Mouse (Mus musculus): ENCODE measurements around the gene Ninj1. TPM values are rescaled to one million over a fixed set of nuclear protein-coding genes. Genes with fewer than 3 reads are reported as not detected.

Gene Ninj1
- total RNA-seq, 2 experiments from 2014 or later, result 19.1 to 20.7 TPM

DNA sequence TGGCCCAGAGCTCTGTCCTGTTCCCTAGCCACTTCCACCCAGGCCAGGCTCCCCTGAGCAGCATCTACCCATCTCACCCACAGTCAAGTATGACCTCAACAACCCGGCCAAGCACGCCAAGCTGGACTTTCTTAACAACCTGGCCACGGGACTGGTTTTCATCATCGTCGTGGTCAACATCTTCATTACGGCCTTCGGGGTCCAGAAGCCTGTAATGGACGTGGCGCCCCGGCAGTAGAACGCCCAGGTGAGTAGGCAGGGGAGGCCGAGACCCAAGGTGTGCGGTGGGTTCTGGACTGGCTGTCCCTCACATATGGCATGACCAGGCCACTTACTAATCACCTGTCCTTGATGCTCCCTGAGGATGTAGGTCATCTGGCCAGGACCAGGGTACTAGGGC is 7.5 kb downstream of the Ninj1 start:
- no peak for DNase-seq (ENCODE audit: low spot score in 2 of 2)

DNA sequence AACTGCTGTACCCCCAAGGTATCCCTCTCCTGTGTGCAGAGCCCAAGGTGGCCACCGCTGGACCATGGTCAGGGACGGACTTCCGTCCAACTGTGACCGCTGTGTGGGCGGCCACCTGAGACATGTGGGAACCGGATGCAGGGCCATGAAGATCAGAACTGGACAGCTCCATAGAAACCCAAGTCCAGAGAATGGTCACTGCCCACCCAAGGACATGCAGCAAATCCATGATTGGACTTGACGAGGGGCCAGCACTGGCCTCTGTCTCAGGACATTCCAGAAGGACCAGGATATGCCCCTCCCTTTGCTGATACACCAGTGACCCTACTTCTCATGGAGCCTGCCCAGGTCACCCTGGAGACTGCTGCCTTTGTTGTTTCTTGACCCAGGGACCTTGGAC is 8.4 kb downstream of the Ninj1 start:
- no peak for DNase-seq (ENCODE audit: low spot score in 2 of 2)

DNA sequence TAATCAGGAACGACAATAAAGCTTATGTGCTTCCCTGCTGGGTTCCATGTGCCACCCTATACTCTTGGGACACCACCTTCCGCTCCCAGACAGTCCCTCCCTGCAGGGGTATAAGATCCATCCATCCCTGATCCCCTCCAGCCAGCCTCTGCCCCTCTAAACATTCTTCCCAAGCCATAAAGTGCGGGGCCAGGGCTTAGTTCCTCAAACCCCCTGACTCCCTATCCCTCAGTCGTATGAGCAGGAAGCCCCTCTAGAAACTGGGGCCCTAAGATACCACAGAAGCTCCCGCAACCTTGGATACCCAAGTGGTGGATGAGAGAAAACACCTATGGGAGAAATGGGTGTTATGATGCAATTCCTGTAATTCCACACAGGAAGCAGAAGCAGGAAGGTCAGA is 8.9 kb downstream of the Ninj1 start:
- DNase-seq (ENCODE audit: low spot score in 2 of 2), result no peak

- no peak for DNase-seq (ENCODE audit: low spot score in 2 of 2)
These were observed 9.5 kb downstream of the Ninj1 start for GRCm38 (mm10) chr13:49196766-49197165.

DNA sequence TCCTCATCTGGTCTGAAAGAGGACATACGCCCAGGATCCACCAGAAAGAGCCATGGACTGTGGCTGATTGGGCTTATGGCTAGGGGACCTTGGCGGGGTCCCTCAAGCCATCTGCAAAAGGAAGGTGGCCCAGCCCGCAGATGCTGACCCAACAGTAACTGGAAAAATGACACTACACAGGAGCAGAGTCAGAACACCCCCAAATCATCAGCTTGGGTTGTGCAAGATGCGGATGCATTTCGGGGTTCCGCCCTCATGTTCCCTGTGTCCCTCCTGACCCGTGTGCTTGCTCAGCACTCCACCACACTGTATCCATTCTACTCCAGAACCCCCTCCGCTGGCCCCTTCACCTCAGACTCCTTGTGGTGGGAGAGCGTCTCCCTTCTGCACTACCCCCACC is 11.4 kb downstream of the Ninj1 start:
- DNase-seq (ENCODE audit: low spot score in 2 of 2), result no peak

- DNase-seq (ENCODE audit: low spot score in 2 of 2), result no peak
These were observed 12.6 kb downstream of the Ninj1 start for GRCm38 (mm10) chr13:49199891-49200290.

GRCm38 (mm10) chr13:49200688-49201087 is 13.4 kb downstream of the Ninj1 start:
- no peak for DNase-seq (ENCODE audit: low spot score in 2 of 2)

DNA sequence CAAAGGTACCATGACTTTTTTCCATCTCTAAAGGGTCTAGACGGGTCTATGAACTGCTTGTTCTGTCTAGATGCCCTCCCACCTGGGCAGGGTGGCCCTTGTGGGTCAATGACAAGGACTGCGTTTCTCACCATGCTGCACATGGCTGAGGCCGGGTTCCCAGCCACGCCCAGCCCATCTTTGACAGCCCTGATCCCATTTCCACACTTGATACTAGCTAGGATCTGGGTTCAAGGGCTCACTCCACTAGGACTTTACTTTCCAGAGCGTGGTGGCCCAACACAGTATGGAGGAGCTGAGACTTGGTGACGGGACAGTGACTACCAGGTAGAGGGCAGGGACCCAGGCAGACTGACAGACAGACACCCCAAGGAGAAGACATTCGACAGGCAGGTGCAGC is 15.3 kb downstream of the Ninj1 start:
- no peak for DNase-seq (ENCODE audit: low spot score in 2 of 2)

DNA sequence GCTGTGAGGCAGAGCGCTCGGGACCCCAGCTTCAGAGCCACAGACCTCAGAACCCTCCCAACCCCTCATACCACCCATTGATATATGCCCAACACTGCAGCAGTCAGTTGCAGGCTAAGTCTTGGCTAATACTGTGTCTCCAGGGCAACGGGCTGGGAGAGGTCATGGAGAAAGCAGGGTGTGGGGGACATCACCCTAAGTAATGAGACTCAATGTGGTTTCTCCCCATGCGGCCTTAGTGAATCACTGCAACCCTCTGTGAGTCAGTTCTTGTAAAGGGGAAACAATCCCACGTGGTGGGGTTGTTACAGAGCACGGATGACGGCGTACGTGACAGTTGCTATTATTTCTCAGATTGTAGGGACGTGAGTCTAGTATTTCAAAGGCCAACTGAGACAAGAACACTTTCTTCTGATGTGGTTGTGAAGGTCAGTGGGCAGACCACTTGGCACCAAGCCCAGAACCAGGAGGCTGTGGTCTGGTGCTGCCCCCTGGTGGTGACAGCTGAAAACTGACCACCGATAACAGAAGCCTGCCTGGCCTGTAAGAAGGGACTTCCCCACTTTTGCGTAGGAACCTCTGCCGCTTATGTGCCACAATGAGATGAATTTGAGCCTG is 18.2 kb downstream of the Ninj1 start:
- DNase-seq (ENCODE audit: low spot score in 2 of 2), result peak; percentile 80 to 83

- no peak for DNase-seq (ENCODE audit: low spot score in 2 of 2)
These were observed 19.1 kb downstream of the Ninj1 start for GRCm38 (mm10) chr13:49206341-49206740.

DNA sequence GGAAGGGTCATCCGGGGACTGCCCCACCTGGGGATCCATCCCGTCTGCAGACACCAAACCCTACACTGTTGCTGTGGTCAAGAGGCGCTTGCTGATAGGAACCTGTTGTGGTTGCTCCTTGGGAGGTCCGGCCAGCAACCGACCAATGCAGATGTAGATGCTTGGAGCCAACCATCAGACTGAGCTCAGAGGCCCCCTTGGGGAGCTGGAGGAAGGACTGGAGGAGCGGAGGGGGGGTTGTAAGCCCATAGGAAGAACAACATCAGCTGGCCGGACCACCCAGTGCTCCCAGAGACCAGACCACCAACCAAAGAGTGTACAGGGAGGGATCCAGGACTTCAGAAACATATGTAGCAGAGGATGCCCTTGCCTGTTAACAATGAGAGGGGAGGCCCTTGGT is 22.0 kb downstream of the Ninj1 start:
- DNase-seq (ENCODE audit: low spot score in 2 of 2), result no peak

DNA sequence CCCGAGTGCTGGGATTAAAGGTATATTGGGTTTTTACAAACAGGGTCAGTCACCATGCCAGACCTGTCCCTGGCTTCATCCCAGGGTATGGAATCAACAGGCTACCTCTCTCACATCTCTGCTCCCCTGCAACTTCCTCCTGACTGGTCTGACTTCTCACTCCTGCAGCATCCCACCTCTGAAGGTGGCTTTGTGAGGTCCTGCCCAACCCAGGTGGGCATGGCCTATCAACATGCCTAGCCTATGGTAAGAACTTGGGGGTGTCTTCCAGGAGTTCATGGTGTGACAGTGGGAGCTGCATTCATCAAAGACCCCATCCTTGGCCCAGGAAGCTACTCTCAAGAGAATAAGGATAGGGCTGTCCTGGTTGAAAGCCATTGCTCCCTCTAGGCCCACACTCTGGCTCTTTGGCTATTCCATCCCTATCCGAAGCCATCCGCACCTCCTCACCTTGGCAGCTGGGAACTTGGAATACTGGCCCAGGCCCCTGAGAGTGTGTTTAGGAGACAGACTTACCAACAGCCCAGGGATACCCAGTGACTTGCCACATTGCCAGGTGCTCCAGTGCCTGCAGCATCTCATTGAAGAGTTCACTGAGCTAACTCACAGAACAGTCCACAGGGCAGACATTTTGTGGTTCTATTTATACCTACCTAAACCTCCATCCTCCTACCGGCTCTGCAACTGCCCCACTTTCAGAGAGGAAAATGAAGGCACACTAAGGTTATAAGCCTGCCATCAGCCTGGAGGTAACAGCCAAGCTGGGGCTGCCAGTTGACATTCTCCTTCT is 25.6 kb downstream of the Ninj1 start:
- no peak for DNase-seq (ENCODE audit: low spot score in 2 of 2)

DNA sequence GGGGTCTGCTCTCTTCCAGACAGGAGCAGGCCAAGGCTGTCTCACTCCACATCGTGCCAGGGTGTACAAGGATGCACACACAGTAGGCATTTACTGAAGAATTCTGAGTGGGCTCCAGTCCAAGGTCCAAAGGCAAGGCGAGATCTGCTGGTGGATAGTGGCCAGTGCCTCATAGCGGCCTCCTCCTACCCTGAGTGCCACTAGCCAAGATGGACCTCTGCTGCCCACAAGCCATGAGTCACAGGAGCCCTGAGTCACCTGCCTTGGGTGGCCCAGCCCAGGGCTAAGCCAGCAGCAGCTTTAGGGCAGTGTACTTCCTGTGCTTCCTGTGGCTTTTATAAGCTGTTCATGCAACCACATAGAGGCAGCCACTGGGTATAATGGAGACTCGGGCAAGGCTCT is 26.2 kb downstream of the Ninj1 start:
- peak in 1 of 2 experiments; percentile 23 for DNase-seq (ENCODE audit: low spot score in 2 of 2)

- DNase-seq (ENCODE audit: low spot score in 2 of 2), result no peak
These were observed 27.2 kb downstream of the Ninj1 start for GRCm38 (mm10) chr13:49214454-49214853.

DNA sequence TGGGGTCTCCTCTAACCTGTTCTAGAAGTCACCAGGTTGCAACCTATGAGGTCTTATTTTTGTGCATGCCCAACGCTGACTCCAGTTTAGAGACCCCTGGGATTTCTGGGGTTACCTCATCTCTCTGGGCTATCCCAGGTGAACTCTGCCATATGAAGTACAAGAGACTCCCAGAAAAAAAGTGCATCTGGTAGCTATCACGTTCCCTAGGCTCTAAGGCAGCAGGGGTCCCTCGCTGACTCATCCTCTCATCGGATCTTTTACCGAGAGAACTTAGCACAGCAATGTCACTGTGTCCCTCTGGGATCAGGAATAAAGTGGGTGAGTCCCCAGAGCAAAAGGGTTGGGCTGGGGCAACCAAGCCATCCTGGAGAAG is 27.8 kb downstream of the Ninj1 start:
- no peak for DNase-seq (ENCODE audit: low spot score in 2 of 2)

- peak; percentile 87 to 88 for DNase-seq (ENCODE audit: low spot score in 2 of 2)
These were observed 28.4 kb downstream of the Ninj1 start, which contains the start of gene Card19 for GRCm38 (mm10) chr13:49215504-49216219. TSS of gene Card19 (minus strand) at chr13:49216037.

DNA sequence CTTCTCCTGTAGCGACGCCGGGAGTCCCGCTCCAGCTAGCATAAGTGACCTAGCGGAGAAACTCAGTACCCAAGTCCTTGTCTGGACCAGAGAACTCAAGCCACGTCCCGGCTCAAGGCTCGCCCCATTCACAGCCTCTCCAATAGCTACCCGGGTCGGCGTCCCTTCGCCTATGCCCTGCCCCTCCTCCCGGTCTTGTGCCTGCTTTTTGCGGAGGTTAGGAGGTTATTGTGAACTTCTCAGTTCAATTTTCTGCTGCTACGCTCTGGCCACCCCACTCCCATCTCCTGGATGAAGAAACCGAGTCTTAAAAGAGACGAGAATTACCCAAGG is 28.9 kb downstream of the Ninj1 start:
- DNase-seq (ENCODE audit: low spot score in 2 of 2), result no peak

DNA sequence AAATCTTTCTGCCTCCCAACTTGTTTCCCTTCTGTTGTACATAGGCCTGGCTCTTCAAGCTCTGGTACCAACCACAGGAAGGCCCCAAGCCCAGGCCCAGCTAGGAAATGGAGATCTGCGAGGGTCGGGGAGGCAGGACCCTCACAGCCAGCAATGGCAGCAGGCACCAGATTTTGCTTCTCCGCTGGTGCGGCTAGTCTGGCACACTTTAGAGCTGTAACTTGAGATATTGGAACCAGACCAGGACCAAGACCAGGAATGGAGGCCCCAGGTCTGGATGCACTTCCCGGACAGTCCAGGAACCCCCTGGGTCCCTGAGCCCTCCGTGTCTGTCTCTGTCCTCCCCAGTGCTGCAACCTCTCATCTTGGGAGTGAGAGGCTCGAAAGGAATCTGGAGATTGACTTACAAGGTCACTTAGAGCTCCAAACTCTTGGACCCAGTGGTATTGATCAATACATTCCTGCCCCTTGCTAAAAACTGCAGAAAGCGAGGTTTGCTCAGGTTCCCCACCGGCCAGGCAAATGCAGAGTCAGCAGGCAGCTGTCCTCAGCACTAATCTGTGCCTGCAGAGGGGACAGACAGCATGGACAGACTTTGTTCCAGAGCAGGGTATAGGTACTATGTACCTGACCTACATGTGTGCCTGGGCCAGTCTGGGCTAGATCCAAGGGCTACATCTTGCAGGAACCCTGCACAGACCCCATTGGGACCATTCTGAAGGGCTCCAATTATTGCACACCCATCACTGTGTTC is 29.7 kb downstream of the Ninj1 start:
- DNase-seq (ENCODE audit: low spot score in 2 of 2), result no peak

- DNase-seq (ENCODE audit: low spot score in 2 of 2), result no peak
These were observed 31.4 kb downstream of the Ninj1 start for GRCm38 (mm10) chr13:49218651-49219050.

- DNase-seq (ENCODE audit: low spot score in 2 of 2), result no peak
These were observed 32.1 kb downstream of the Ninj1 start for GRCm38 (mm10) chr13:49219367-49219766.

DNA sequence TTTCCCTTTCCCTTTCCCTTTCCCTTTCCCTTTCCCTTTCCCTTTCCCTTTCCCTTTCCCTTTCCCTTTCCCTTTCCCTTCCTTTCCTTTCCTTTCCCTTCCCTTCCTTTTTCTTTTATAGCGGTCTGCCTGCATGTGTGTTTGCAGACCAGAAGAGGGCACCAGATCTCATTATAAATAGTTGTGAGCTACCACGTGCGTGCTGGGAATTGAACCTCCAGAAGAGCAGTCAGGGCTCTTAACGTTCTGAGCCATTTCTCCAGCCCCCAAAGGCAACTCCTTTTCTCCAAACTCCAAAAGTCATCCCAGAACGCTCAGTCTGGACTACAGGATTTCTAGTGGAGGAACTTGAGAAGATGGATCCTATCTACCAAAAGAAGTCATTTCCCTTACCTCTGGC is 33.6 kb downstream of the Ninj1 start:
- no peak for DNase-seq (ENCODE audit: low spot score in 2 of 2)

- no peak for DNase-seq (ENCODE audit: low spot score in 2 of 2)
These were observed 37.0 kb downstream of the Ninj1 start for GRCm38 (mm10) chr13:49224314-49224713.
